ENCODE assay signal across 26 mouse cellular contexts in the genomic region with DNA sequence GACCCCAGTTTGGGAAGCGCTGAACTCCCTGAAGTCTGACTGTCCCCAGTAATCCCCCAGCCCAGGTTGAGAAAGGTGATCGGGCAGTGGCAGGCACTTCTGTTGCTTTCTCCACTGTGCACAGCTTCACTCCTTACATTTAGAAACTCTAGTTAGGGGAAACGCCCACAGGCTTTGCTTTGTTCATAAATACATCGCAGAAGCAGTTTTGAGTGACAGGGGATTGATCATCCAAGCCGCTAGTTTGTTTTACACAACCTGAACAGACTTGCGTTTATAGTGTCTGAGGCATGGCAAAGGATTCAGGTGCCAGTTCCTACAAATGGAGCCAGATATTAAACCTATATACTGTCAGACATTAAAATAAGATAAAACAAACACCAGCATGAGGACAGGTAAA.
"Had no signal": no experiment of that assay in that cellular context is flagged by ENCODE, and none has a peak within 500 bp of the region (broad histone marks: within the 10 kb centered on the region; RNA-seq: fewer than 3 reads in every experiment).

No protein-coding gene starts in this region.

- H3K27me3 ChIP-seq: heart, embryonic 12.5 days; hindbrain, embryonic 13.5 days; hindbrain, embryonic 15.5 days; kidney, embryonic 15.5 days; liver, embryonic 13.5 days; liver, embryonic 15.5 days had no signal

- H3K4me1 ChIP-seq: hindbrain, embryonic 15.5 days; liver, embryonic 13.5 days; liver, embryonic 15.5 days had no signal

- H3K36me3 ChIP-seq: heart, embryonic 10.5 days; heart, embryonic 12.5 days; hindbrain, embryonic 13.5 days; hindbrain, embryonic 15.5 days; kidney, embryonic 15.5 days; limb, embryonic 10.5 days; limb, embryonic 12.5 days; liver, embryonic 13.5 days; liver, embryonic 15.5 days had no signal

- H3K27ac ChIP-seq: gastrocnemius, adult 2 months; heart, embryonic 10.5 days; hindbrain, embryonic 13.5 days; hindbrain, embryonic 15.5 days; hindbrain, postnatal 0 days; kidney, embryonic 15.5 days; kidney, postnatal 0 days; layer of hippocampus, adult 2 months; left cerebral cortex, adult 2 months; limb, embryonic 10.5 days; limb, embryonic 12.5 days; liver, embryonic 13.5 days; liver, embryonic 15.5 days had no signal

- DNase-seq: gastrocnemius, adult 2 months; gastrocnemius, postnatal 10 days; gastrocnemius, postnatal 25 days; heart, adult 18-20 months; heart, postnatal 14 days; heart, postnatal 36 days; kidney, adult 2 months; kidney, adult 9 months; kidney, postnatal 14 days; kidney, postnatal 36 days; liver; liver, embryonic 13.5 days had no signal

- ATAC-seq: hindbrain, postnatal 0 days; intestine, embryonic 16.5 days had no signal

- H3K4me2 ChIP-seq: heart, embryonic 12.5 days; hindbrain, embryonic 13.5 days; hindbrain, embryonic 15.5 days; kidney, embryonic 15.5 days; limb, embryonic 12.5 days; liver, embryonic 11.5 days; liver, embryonic 13.5 days; liver, embryonic 15.5 days had no signal

- H3K9me3 ChIP-seq: heart, embryonic 10.5 days; heart, embryonic 12.5 days; hindbrain, embryonic 13.5 days; hindbrain, embryonic 15.5 days; kidney, embryonic 15.5 days; limb, embryonic 10.5 days; limb, embryonic 12.5 days; liver, embryonic 13.5 days; liver, embryonic 15.5 days had no signal

- H3K4me3 ChIP-seq: gastrocnemius, adult 2 months; heart, embryonic 10.5 days; heart, embryonic 12.5 days; hindbrain, embryonic 13.5 days; hindbrain, embryonic 15.5 days; kidney, embryonic 15.5 days; layer of hippocampus, adult 2 months; left cerebral cortex, adult 2 months; limb, embryonic 10.5 days; limb, embryonic 12.5 days; liver, embryonic 13.5 days; liver, embryonic 15.5 days had no signal

- H3K9ac ChIP-seq: heart, embryonic 12.5 days; hindbrain, embryonic 13.5 days; hindbrain, embryonic 15.5 days; kidney, embryonic 15.5 days; limb, embryonic 12.5 days; liver, embryonic 13.5 days; liver, embryonic 15.5 days had no signal
